Mouse (Mus musculus): ENCODE data around the gene AC129217.1.

AC129217.1 gene

DNA sequence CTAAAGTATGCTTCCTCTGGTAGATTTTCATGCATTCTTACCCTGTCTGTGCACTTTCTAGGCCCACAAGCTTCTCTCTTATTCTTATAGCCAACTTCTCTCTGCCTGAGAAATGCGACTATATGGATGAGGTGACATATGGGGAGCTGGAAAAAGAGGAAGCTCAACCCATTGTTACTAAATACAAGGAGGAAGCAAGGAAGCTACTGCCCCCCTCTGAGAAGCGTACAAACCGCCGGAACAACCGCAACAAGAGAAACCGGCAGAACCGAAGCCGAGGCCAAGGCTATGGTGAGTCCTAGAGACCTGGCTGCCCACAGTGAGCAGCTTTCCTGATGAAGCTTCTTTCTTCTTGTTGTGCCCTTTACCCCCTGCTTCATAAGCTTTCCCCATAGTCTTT is at the start of gene AC129217.1:
Gene AC129217.1 (plus strand): TSS at position 114 of the 400 bp plus-strand sequence.
- peak; percentile 52 for DNase-seq (ENCODE audit: low read depth)

DNA sequence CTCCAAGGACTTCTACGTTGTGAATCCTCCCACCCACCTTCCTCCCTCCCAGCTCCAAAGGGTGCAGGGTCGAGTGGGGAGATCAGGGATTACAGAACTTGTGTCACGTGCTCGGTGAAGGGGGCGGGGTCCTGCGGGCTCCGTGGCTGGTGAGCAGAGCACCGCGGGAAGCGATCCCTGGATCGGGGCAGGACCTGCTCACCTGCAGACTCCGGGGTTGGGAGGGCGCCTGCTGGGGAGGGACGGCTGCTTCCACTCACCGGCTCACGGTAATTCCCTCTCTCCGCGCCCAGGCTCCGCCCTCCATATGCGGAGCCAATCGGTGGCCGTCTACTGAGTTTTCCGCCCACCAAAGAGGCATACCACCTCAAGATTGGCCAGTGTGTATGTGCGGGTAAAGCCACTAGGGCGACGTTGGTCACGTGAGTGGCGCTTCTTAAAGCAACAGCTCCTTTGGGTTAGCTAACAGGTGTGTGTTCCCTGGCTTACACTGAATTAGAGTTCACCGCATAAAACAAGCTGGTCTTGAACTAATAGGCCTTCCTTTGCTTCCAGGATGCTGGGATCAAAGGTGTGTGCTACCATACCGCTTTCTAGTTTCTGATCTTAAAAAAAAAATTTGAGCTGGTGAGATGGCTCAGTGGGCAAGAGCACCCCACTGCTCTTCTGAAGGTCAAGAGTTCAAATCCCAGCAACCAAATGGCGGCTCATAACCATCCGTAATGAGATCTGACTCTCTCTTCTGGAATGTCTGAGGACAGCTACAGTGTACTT is 43.4 kb upstream of the AC129217.1 start, which contains the start of gene Taf6l:
Gene Taf6l (minus strand): TSS at position 410 of the 774 bp plus-strand sequence.
- DNase-seq (ENCODE audit: low read depth), result peak; percentile 98

DNA sequence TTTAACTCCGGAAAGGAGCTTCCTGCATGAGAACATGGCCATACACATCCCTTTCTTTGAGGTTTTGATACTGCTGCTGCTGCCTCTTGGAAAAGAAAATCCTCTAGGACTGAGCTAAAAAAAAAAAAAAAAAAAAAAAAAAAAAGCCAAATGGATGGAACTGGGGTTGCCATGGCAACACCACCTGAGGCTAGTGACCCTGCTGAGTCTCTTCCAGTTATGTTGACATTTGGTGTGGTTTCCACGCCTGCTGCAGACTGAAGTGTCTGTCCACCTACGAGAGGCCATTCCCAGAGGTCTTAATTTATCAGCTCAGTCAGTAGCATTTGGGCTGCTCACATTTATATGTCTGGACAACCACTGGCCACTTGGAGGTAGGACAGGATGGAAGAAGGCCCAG is 41.1 kb upstream of the AC129217.1 start:
- DNase-seq (ENCODE audit: low read depth), result no peak

GRCm38 (mm10) chr19:8789171-8789570 is 40.4 kb upstream of the AC129217.1 start:
- DNase-seq (ENCODE audit: low read depth), result no peak

- DNase-seq (ENCODE audit: low read depth), result no peak
Observed at GRCm38 (mm10) chr19:8790171-8790570, 39.4 kb upstream of the AC129217.1 start.

DNA sequence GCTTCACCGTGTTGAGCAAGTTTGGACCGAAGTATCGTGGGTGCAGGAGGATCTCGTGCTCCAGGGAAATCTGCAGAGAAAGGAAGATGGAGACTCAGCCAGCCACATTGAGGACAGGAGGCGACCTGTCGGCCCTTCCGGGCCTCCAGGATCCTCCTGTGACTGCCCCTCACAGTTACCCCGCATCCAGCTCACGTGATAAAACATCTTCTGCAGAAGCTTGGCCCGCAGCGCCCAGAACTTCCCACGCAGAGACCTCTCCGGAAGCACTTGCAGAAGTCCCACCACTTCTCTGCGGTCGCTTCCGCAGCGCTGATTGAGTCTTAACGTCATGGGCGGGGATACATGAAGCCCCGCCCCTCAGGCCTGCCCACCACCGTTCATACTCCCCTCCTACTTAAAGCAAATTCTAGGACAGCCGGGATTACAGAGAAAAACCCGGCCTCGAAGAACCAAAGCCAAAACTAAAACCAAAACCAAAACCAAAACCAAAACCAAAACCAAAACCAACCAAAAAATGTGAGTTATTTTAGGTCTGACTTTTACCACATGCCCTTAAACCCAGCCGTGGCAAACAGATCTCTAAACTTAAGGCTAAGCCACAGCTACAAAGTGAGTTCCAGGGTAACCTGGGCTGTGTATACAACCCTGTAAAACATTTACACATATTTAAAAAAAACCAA is 31.2 kb upstream of the AC129217.1 start, which contains the start of gene Polr2g:
Gene Polr2g (minus strand): TSS at position 314 of the 683 bp plus-strand sequence.
- DNase-seq (ENCODE audit: low read depth), result peak; percentile 97

DNA sequence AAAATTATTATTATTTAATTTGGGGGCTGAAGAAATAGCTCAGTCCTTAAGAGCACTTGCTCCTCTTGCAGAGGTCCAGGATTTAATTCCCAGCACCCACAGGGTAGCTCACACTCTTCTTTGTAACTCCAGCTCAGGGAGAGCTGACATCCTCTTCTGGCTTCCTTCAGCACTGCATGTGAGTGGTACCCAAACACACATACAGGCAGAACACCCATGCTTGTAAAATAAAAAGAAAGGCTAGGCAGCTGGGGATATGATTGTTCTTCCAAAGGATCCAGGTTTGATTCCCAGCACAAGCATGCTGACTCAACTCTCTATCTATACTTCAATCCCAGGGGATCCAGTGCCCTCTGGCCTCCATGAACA is 30.6 kb upstream of the AC129217.1 start:
- no peak for DNase-seq (ENCODE audit: low read depth)

GRCm38 (mm10) chr19:8802130-8802821 is 27.3 kb upstream of the AC129217.1 start, which contains the start of gene Zbtb3:
Gene Zbtb3, plus strand, starts transcription at chr19:8802555.
- DNase-seq (ENCODE audit: low read depth), result peak; percentile 99

DNA sequence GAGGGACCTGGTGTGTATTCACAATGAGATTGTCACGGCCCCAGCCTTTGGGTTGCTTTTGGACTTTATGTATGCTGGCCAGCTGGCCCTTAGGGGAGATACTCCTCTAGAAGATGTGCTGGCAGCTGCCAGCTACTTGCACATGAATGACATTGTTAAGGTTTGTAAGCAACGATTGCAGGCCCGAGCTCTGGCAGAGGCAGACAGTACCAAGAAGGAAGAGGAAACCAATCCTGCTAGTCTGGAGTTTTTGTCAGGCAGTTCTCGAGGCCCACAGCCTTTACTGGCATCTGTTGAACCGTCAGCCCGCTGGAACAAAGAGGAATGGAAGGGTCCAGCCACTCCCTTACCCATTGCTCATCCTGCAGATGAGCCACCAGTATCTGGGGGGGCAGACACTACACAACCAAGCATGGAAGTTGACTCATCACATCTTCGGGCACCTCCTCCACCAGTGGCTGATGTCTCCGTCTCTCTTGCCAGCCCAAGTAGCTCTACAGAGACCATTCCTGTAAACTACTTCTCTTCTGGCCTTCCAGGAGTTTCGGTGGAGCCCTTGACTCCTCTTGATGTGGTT is 26.3 kb upstream of the AC129217.1 start:
- DNase-seq (ENCODE audit: low read depth), result peak; percentile 91

DNA sequence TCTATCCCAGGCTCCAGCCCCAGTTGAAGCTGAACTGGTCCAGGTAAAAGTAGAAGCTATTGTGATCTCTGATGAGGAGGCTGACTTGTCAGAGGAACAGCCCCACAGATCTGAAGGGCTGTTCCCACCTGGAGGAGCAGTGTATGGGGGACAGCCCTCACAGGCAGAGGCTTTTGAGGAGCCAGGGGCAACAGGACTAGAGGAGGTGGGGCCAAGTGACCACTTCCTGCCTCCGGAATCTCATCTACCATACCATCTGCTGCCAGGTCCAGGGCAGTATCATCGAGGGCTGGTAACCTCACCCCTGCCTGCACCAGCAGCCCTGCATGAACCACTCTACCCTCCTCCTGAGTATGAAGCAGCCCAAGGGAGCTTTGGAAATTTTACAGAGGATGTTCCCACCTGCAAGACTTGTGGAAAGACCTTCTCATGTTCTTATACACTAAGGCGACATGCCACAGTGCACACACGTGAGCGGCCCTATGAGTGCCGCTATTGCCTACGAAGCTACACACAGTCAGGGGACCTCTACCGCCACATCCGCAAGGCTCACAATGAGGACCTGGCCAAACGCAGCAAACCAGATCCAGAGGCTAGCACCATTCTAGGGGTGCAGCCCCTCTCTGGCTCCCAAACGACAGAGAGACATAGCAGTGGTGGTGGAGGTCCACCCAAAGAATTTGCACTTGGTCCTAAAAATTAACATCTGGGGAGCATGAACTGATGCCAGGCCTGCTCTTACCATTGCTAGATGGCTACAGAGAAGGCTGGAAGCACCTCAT is 25.5 kb upstream of the AC129217.1 start:
- DNase-seq (ENCODE audit: low read depth), result peak; percentile 96

GRCm38 (mm10) chr19:8806810-8807209 is 22.8 kb upstream of the AC129217.1 start:
- DNase-seq (ENCODE audit: low read depth), result no peak

DNA sequence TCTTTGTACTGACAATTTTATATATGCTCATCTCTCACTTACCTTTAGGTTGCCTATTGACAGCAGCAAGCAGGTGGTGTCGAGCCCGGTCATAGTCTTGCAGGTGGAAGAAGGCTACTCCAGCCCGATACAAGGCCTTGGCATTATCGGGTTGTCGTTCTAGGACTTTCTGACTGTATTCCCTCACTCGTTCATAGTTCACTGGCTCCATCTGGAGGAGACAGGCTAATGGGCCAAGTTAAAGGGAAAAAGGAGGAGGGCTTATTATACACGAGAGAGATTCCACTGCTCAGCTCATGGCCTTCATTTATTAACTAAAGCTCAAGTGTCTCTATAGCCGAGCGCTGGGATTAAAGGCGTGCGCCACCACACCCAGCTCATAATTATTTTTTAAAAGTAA is 13.8 kb upstream of the AC129217.1 start:
- peak; percentile 51 for DNase-seq (ENCODE audit: low read depth)

DNA sequence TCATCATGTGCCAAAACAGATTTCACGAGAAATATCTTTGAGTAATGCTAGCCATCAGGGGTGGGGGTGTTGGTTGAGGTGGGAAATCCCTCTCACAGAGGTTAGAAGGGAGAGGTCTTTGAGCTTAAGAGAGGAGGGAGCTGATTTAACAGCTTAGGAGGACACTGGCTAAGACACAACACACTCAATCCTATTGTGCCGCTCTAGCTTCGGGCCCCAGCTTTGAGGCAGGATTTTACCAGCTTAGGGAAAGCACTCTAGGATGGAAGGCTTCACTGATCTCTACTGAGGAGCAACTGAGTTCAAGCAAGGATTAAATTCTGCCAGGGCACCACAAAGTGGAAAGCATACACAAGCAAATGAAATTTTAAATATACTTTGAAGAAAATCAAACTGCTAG is 12.6 kb upstream of the AC129217.1 start:
- no peak for DNase-seq (ENCODE audit: low read depth)

DNA sequence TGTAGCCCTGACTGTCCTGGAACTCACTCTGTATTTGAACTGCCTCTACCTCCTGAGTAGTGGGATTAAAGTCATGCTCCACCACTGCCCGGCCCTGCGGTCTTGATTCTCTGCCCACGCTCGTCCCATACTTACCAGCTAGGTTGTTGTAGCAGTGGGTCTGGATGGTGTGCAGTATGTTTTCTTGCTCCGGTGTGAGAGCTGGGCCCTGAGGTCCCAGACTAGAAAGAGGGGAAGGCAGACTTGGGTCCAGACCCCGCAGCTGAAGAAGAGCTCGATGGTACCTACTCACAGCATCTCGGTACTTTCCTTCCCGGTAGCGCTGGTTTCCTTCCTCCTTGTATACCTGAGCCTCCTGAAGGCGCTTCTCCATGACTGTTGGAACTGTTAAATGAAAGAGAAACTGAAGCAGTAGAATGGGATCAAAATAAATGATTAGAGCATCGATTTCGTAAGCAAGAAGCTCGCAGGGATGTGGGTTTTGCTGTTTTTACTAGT is 11.2 kb upstream of the AC129217.1 start:
- DNase-seq (ENCODE audit: low read depth), result no peak

DNA sequence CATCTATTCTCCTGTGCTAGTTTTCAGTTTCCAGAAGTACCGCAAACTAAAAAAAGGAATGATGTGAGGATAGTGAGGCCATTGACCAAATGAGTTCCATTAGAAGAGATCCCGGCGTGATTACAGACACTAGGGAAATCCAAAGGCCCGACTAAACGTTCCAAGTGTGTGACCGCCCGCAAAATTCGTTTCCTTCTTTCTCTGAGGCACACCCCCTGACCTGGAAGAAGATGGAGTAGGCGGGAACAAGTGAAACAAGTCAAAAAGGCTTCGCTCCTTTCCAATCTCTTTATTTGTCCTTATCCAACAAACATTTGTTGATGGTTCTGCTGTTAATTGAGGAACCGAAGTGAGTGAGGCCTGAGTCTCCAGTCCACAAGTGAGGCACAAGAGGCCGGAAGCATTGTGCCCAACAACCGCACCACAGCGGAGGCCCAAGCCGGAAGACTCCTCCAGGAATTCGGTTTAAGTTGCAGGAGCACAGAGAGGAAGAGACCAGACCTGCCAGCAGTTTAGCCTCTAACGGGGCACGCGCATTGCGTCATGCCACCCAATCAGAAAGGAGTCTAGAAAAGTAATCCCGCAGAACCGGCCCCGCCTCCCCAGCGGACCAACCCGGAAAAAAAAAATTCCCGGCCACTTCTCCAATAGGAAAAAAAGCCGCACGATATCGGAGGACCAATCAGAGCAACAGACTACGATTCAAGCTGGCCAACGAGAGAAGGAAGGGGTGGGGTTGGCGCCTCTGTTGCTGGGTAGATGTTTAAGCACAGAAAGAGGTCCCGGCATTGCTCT is 10.6 kb upstream of the AC129217.1 start, which contains the start of gene Ttc9c:
Gene Ttc9c (minus strand): TSS at position 533 of the 795 bp plus-strand sequence.
- peak; percentile 100 for DNase-seq (ENCODE audit: low read depth)

- DNase-seq (ENCODE audit: low read depth), result peak; percentile 99
Observed at GRCm38 (mm10) chr19:8819596-8820423, 9.8 kb upstream of the AC129217.1 start, which contains the start of gene Hnrnpul2. Gene Hnrnpul2, plus strand, starts transcription at chr19:8820010.

DNA sequence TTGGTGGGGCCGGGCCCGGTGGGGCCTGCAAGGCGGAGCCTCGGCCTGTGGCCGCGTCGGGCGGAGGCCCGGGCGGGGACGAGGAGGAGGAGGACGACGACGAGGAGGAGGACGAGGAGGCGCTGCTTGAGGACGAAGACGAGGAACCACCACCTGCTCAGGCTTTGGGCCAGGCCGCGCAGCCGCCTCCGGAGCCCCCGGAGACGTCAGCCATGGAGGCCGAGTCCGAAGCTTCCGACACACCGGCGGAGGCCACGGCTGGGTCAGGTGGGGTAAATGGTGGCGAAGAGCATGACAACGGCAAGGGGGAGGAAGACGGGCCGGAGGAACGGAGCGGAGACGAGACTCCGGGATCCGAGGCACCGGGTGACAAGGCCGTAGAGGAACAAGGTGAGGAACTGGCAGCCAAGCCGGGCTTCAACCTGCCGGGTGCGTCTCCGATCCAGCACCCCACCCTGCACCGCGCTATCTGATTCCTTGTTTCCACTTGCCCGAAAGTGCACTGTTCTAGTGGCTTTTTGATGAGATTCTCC is 9.1 kb upstream of the AC129217.1 start:
- DNase-seq (ENCODE audit: low read depth), result no peak

GRCm38 (mm10) chr19:8821146-8821545 is 8.4 kb upstream of the AC129217.1 start:
- no peak for DNase-seq (ENCODE audit: low read depth)

DNA sequence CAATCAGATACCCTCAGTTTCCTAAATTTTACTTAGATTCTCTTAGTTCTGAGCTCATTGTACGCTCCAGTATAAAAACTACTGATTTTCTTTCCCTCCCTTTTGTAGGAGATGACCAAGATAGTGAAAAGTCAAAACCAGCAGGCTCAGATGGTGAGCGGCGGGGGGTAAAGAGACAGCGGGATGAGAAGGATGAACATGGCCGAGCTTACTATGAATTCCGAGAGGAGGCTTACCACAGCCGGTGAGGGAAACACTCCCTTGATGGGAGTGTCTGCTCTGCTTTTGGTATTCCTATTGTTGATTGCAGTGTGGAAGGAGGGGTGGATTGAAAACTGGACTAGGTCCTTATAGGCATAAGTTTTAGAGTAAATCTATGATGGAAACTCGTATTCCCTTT is 6.9 kb upstream of the AC129217.1 start:
- DNase-seq (ENCODE audit: low read depth), result no peak
